Mouse (Mus musculus): ENCODE data around the gene Pou3f3. TPM values are rescaled to one million over a fixed set of nuclear protein-coding genes. Genes with fewer than 3 reads are reported as not detected.

Pou3f3 gene
- total and polyA plus RNA-seq, 3 experiments: not detected

- no peaks in the 10 kb centered on the region for H3K79me2 ChIP-seq (ENCODE audit: control insufficient read depth, insufficient read depth, low read length, poor library complexity)
- no peak for DNase-seq (ENCODE audit: low read depth, low spot score)
- H3K9me3 ChIP-seq (replicated peaks; ENCODE audit: insufficient read depth, low read length): no peaks in the 10 kb centered on the region
- H3K9ac ChIP-seq (ENCODE audit: control insufficient read depth, low read depth, low read length, poor library complexity, severe bottlenecking): no peak overlapping the region
- no peak overlapping the region for H3K27ac ChIP-seq (ENCODE audit: control insufficient read depth, low read depth, low read length)
- H3K27me3 ChIP-seq (ENCODE audit: control insufficient read depth in 1 of 2, insufficient read depth in 2 of 2, low read length in 2 of 2): no peaks in the 10 kb centered on the region
- TF ChIP-seq SIN3A (IDR thresholded peaks at IDR 0.05; ENCODE audit: low read length) (no peak), E2F4 (IDR thresholded peaks at IDR 0.05; ENCODE audit: borderline replicate concordance, low read depth, low read length) (no peak), TBP (IDR thresholded peaks at IDR 0.05; ENCODE audit: low read depth, low read length) (no peak), MAX (IDR thresholded peaks at IDR 0.05; ENCODE audit: low read length) (no peak), ZMIZ1 (IDR thresholded peaks at IDR 0.05; ENCODE audit: low read depth, low read length) (no peak), JUND (IDR thresholded peaks at IDR 0.05; ENCODE audit: low read depth, low read length) (no peak), POLR2AphosphoS5 (IDR thresholded peaks at IDR 0.05; ENCODE audit: borderline replicate concordance, low read depth, low read length) (no peak), ZNF384 (IDR thresholded peaks at IDR 0.05; ENCODE audit: low read depth, low read length) (no peak)
- H3K36me3 ChIP-seq (ENCODE audit: control insufficient read depth in 1 of 2, insufficient read depth in 2 of 2, low read length in 2 of 2): no peaks in the 10 kb centered on the region
- H3K4me3 ChIP-seq (ENCODE audit: control insufficient read depth in 1 of 2, insufficient read depth in 1 of 2, low read depth in 2 of 2, low read length in 2 of 2): no peak overlapping the region
- no peaks in the 10 kb centered on the region for H3K4me1 ChIP-seq (ENCODE audit: control insufficient read depth in 1 of 2, insufficient read depth in 2 of 2, low read length in 2 of 2)
These were observed 7.4 kb downstream of the Pou3f3 start for GRCm38 (mm10) chr1:42702984-42703383.

DNA sequence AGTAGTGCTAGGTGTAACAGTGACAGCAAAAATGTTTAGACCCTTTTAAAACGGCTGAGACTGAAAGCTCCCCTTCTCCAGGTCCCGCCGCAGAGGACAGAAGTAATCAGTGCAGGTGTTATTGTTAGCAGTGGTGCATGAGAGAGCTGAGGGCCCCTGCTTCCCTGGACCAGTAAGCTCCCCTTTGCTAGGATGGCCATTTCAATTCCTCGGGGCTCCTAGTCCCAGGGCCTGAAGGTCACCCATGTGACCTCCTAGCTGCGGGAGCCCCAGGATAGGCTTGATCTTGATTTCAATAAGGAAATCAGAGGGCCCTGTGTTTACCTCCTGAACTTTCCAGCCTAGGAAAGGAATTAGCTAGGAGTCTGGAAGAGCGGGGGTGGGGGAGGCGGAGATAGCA, 7.9 kb downstream of the Pou3f3 start:
- no peak for DNase-seq (ENCODE audit: low read depth, low spot score)
- Histone ChIP-seq H3K36me3 (ENCODE audit: control insufficient read depth in 1 of 2, insufficient read depth in 2 of 2, low read length in 2 of 2) (no peaks in the 10 kb centered on the region), H3K27me3 (ENCODE audit: control insufficient read depth in 1 of 2, insufficient read depth in 2 of 2, low read length in 2 of 2) (no peaks in the 10 kb centered on the region), H3K27ac (ENCODE audit: control insufficient read depth, low read depth, low read length) (no peak overlapping the region), H3K4me3 (ENCODE audit: control insufficient read depth in 1 of 2, insufficient read depth in 1 of 2, low read depth in 2 of 2, low read length in 2 of 2) (no peak overlapping the region), H3K4me1 (ENCODE audit: control insufficient read depth in 1 of 2, insufficient read depth in 2 of 2, low read length in 2 of 2) (no peaks in the 10 kb centered on the region), H3K79me2 (ENCODE audit: control insufficient read depth, insufficient read depth, low read length, poor library complexity) (no peaks in the 10 kb centered on the region), H3K9ac (ENCODE audit: control insufficient read depth, low read depth, low read length, poor library complexity, severe bottlenecking) (no peak overlapping the region), H3K9me3 (replicated peaks; ENCODE audit: insufficient read depth, low read length) (no peaks in the 10 kb centered on the region)
- TF ChIP-seq ZC3H11A (IDR thresholded peaks at IDR 0.05; ENCODE audit: low read depth, low read length) (no peak), ELF1 (IDR thresholded peaks at IDR 0.05; ENCODE audit: low read depth, low read length) (no peak), CHD2 (IDR thresholded peaks at IDR 0.05; ENCODE audit: low read length) (no peak), MAX (IDR thresholded peaks at IDR 0.05; ENCODE audit: low read length) (no peak), POLR2AphosphoS5 (IDR thresholded peaks at IDR 0.05; ENCODE audit: borderline replicate concordance, low read depth, low read length) (no peak), ZNF384 (IDR thresholded peaks at IDR 0.05; ENCODE audit: low read depth, low read length) (no peak), E2F4 (IDR thresholded peaks at IDR 0.05; ENCODE audit: borderline replicate concordance, low read depth, low read length) (no peak), MYC (IDR thresholded peaks at IDR 0.05; ENCODE audit: low read depth, low read length) (no peak), TCF12 (IDR thresholded peaks at IDR 0.05; ENCODE audit: low read depth, low read length) (no peak), HCFC1 (IDR thresholded peaks at IDR 0.05; ENCODE audit: low read depth, low read length) (no peak), TAL1 (IDR thresholded peaks at IDR 0.05; ENCODE audit: low read length) (no peak), MXI1 (IDR thresholded peaks at IDR 0.05; ENCODE audit: low read depth, low read length) (no peak), TBP (IDR thresholded peaks at IDR 0.05; ENCODE audit: low read depth, low read length) (no peak), NRF1 (IDR thresholded peaks at IDR 0.05; ENCODE audit: insufficient read depth, low read depth, low read length, poor library complexity, severe bottlenecking) (no peak), MEF2A (IDR thresholded peaks at IDR 0.05; ENCODE audit: extremely low read depth, insufficient replicate concordance, low read depth, low read length, poor library complexity, severe bottlenecking) (no peak), ZKSCAN1 (IDR thresholded peaks at IDR 0.05; ENCODE audit: low read depth, low read length) (no peak), UBTF (IDR thresholded peaks at IDR 0.05; ENCODE audit: borderline replicate concordance, insufficient read depth, low read depth, low read length) (no peak), BHLHE40 (IDR thresholded peaks at IDR 0.05; ENCODE audit: borderline replicate concordance, low read depth, low read length) (no peak), POLR2AphosphoS2 (IDR thresholded peaks at IDR 0.05; ENCODE audit: low read length) (no peak)
